Comparison of ENCODE assay signal across 9 mouse cellular contexts in the genomic region with DNA sequence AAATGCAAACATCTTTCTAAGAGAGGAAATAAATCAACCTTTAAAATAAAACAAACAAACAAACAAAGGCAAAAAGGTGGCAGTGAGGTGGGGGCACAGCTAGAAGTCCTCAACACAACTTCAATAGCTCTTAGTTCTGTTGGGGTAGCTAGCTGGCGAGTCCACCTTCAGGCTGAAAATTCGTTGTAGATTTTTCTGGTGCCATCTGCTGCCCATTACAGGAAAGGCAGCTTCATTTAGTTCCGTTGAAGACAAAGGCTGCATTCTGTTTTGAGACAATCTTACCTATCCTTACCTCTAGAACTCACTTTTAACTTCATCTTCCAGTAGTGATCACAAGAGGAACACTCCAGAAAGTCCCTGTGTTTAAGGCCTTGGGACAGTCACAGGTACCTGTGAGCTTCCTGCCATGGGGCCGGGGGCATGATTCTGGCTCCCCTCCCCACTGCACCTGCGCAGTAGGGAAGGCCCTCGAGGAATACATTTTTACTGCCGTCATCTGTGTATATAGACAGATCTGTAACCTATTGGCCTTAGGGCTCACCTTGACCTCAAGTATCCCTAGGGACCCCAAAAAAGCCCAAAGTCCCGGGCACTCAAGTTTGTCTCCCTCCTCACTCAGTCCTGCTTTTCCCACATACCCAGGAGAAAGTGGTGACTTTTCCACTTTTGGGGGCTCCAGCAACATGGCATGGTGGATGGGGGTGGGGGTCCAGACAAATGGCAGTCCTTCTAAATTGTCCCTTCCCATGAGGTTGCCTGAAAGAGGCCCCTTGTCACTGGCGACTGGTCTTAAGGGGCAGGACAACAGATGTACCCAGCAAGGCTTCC. TPM values are rescaled to one million over a fixed set of nuclear protein-coding genes. Genes with fewer than 3 reads are reported as not detected.
A peak's percentile ranks its signal among the peaks of the same experiment; 100 is the strongest.
DNase-seq lines count a peak whose midpoint lies in the region; ATAC-seq lines count a peak whose summit lies in the region.
"Had no signal": no experiment of that assay in that cellular context is flagged by ENCODE, and none has a peak within 500 bp of the region (broad histone marks: within the 10 kb centered on the region; RNA-seq: fewer than 3 reads in every experiment).

No protein-coding gene starts in this region.

- peak; percentile 37 to 42 for DNase-seq in urinary bladder, postnatal 36 days (ENCODE audit: low spot score in 2 of 2)
- DNase-seq in urinary bladder, adult 2 months (ENCODE audit: low spot score), result no peak
- peak; percentile 54 for DNase-seq in brain, embryonic 18.5 days (ENCODE audit: low read depth, low spot score)
- peak; percentile 66 for DNase-seq in kidney, adult 9 months
- DNase-seq in lung, postnatal 14 days, result peak; percentile 69
- peak; percentile 37 for DNase-seq in retina, postnatal 7 days (ENCODE audit: low read depth, low spot score)
- DNase-seq in ovary, postnatal 10 days (ENCODE audit: low spot score), result no peak

- peak; percentile 51; the same call in 1 of the 2 replicates for ATAC-seq in frontal cortex, adult (ENCODE audit: low TSS enrichment)

RNA-seq across cellular contexts. Expression of a gene that starts 0.7 kb away (rescaled TPM):
- 0.90 and 1.2 TPM in 2 replicates for polyA plus RNA-seq in urinary bladder, adult 2 months (2012; rRNA removed)
- polyA plus RNA-seq: erythroblast, embryonic 14.5 days had no signal

RNA-seq across cellular contexts. Expression of a gene that starts 40.2 kb away (rescaled TPM):
- 0.07 TPM in 1 of 2 replicates, not detected in the other for polyA plus RNA-seq in urinary bladder, adult 2 months (2012; rRNA removed)
- polyA plus RNA-seq: erythroblast, embryonic 14.5 days had no signal

RNA-seq across cellular contexts. Expression of a gene that starts 40.3 kb away (rescaled TPM):
- polyA plus RNA-seq in urinary bladder, adult 2 months (2012; rRNA removed), result 161 and 189 TPM in 2 replicates

Comparison
In these comparisons a context has a peak if more than half of its experiments do, and no peak if none do; other contexts are left out.
1. DNase-seq: peak in urinary bladder, postnatal 36 days (2 of 2), brain, embryonic 18.5 days (single experiment), kidney, adult 9 months (single experiment), lung, postnatal 14 days (single experiment) and retina, postnatal 7 days (single experiment); none in urinary bladder, adult 2 months (single experiment) and ovary, postnatal 10 days (single experiment).